In the genomic region with DNA sequence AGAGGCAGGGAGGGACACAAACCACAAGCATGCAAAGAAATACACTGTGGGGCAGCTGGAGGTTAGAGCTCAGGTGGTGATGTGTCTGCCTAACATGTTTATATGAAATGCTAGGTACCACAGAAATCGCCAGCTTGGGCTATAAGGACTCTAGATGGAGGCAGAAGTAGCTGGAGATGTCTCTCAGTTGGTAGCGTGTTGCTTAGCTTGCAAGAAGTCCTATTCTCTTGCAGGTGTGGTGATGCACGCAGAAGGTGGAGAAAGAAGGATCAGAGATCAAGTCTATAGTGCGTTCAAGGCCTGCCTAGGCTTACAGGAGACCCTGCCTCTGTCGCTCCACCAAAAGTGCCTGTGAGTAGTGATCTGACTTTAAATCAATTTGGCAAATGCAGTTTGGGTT, we compare ENCODE assay signal across 9 mouse cellular contexts. TPM values are rescaled to one million over a fixed set of nuclear protein-coding genes. Genes with fewer than 3 reads are reported as not detected.
A peak's percentile ranks its signal among the peaks of the same experiment; 100 is the strongest.
DNase-seq lines count a peak whose midpoint lies in the region; ATAC-seq and TF ChIP-seq lines count a peak whose summit lies in the region.
"Had no signal": no experiment of that assay in that cellular context is flagged by ENCODE, and none has a peak within 500 bp of the region (broad histone marks: within the 10 kb centered on the region; RNA-seq: fewer than 3 reads in every experiment).

No protein-coding gene starts in this region.

- H3K27me3 ChIP-seq in heart, postnatal 0 days (ENCODE audit: control insufficient read depth, insufficient read depth, low read length): no peaks in the 10 kb centered on the region
- peaks cover 6% of the 10 kb centered on the region for H3K27me3 ChIP-seq in embryonic facial prominence, embryonic 10.5 days (replicated peaks; ENCODE audit: low read depth, poor library complexity, severe bottlenecking)
- H3K27me3 ChIP-seq in hindbrain, embryonic 15.5 days: no peaks in the 10 kb centered on the region
- no peaks in the 10 kb centered on the region for H3K27me3 ChIP-seq in midbrain, embryonic 14.5 days (ENCODE audit: control insufficient read depth, insufficient read depth, low read length)

- H3K9ac ChIP-seq in heart, postnatal 0 days (replicated peaks; ENCODE audit: low read depth, low read length): no peak overlapping the region
- peak overlapping the region; percentile 87 for H3K9ac ChIP-seq in hindbrain, embryonic 15.5 days
- H3K9ac ChIP-seq in midbrain, embryonic 14.5 days (replicated peaks; ENCODE audit: low read length): no peak overlapping the region

- H3K4me1 ChIP-seq in heart, postnatal 0 days (ENCODE audit: control insufficient read depth, insufficient read depth): peaks cover 6% of the 10 kb centered on the region; the same call in 1 of the 2 replicates
- peaks cover 53% of the 10 kb centered on the region for H3K4me1 ChIP-seq in embryonic facial prominence, embryonic 10.5 days
- H3K4me1 ChIP-seq in hindbrain, embryonic 15.5 days (replicated peaks): peaks cover 31% of the 10 kb centered on the region
- peaks cover 15% of the 10 kb centered on the region for H3K4me1 ChIP-seq in midbrain, embryonic 14.5 days (ENCODE audit: control insufficient read depth, insufficient read depth, low read length)

- peak overlapping the region; percentile 76; the same call in 1 of the 2 replicates for H3K4me2 ChIP-seq in heart, postnatal 0 days (ENCODE audit: low read depth, low read length)
- peak overlapping the region; percentile 75 for H3K4me2 ChIP-seq in hindbrain, embryonic 15.5 days
- H3K4me2 ChIP-seq in midbrain, embryonic 14.5 days (ENCODE audit: low read length): peak overlapping the region; percentile 88

- H3K4me3 ChIP-seq in heart, postnatal 0 days (ENCODE audit: low read depth, low read length): no peak overlapping the region
- peak overlapping the region; percentile 84 for H3K4me3 ChIP-seq in embryonic facial prominence, embryonic 10.5 days
- peak overlapping the region; percentile 90 for H3K4me3 ChIP-seq in hindbrain, embryonic 15.5 days
- H3K4me3 ChIP-seq in midbrain, embryonic 14.5 days (replicated peaks; ENCODE audit: low read depth, low read length): no peak overlapping the region; the same call in none of the 2 replicates

- peak overlapping the region; percentile 99; the same call in 1 of the 2 replicates for H3K27ac ChIP-seq in heart, postnatal 0 days (ENCODE audit: low read depth)
- peak overlapping the region; percentile 99 for H3K27ac ChIP-seq in embryonic facial prominence, embryonic 10.5 days (replicated peaks)
- H3K27ac ChIP-seq in hindbrain, embryonic 15.5 days (replicated peaks): peak overlapping the region; percentile 100
- H3K27ac ChIP-seq in midbrain, embryonic 14.5 days (replicated peaks; ENCODE audit: low read depth, low read length): peak overlapping the region; percentile 98

- 83% methylated on average over 5 of the region's 5 CpGs for WGBS in heart, postnatal 0 days
- 72% methylated on average over 5 of the region's 5 CpGs for WGBS in embryonic facial prominence, embryonic 10.5 days
- 82% methylated on average over 5 of the region's 5 CpGs for WGBS in hindbrain, embryonic 15.5 days
- WGBS in midbrain, embryonic 14.5 days: 82% methylated on average over 5 of the region's 5 CpGs

- ATAC-seq in heart, postnatal 0 days (ENCODE audit: insufficient read depth, low read depth): no peak
- no peak for ATAC-seq in hindbrain, embryonic 15.5 days (ENCODE audit: low FRiP score, low read depth)
- ATAC-seq in midbrain, embryonic 14.5 days (ENCODE audit: low FRiP score, low TSS enrichment): no peak

- H3K36me3 ChIP-seq in heart, postnatal 0 days (replicated peaks; ENCODE audit: control insufficient read depth, insufficient read depth, low read length): 0 out of 2 replicates have a peak, but pooled peaks cover 6% of the 10 kb centered on the region
- H3K36me3 ChIP-seq in embryonic facial prominence, embryonic 10.5 days (replicated peaks): peaks cover 12% of the 10 kb centered on the region
- H3K36me3 ChIP-seq in hindbrain, embryonic 15.5 days: no peaks in the 10 kb centered on the region
- no peaks in the 10 kb centered on the region for H3K36me3 ChIP-seq in midbrain, embryonic 14.5 days (ENCODE audit: control insufficient read depth, insufficient read depth, low read length)

- no peak for DNase-seq in heart, postnatal 0 days (ENCODE audit: low spot score)
- no peak for DNase-seq in heart, postnatal 36 days
- no peak for DNase-seq in embryonic facial prominence, embryonic 10.5 days (ENCODE audit: low spot score)
- no peak for DNase-seq in midbrain, embryonic 14.5 days
- DNase-seq in spleen, postnatal 4 days (ENCODE audit: low spot score in 2 of 2): no peak
- DNase-seq in cerebellum, adult 9-10 months: no peak
- no peak for DNase-seq in gastrocnemius, postnatal 14 days

- TF ChIP-seq EP300 in heart, postnatal 0 days (IDR thresholded peaks at IDR 0.05; ENCODE audit: low read depth): no peak

- intact Hi-C loops in heart, postnatal 36 days (cut with DNase I): no loop called here
- intact Hi-C loops in gastrocnemius, postnatal 14 days (cut with DNase I; ENCODE audit: low total_unique reads): no loop called here

- H3K9me3 ChIP-seq in heart, postnatal 0 days (replicated peaks; ENCODE audit: control insufficient read depth, low read length): no peaks in the 10 kb centered on the region
- no peaks in the 10 kb centered on the region for H3K9me3 ChIP-seq in embryonic facial prominence, embryonic 10.5 days
- no peaks in the 10 kb centered on the region for H3K9me3 ChIP-seq in hindbrain, embryonic 15.5 days
- H3K9me3 ChIP-seq in midbrain, embryonic 14.5 days (ENCODE audit: control insufficient read depth, low read length): no peaks in the 10 kb centered on the region

- no peak for TF ChIP-seq CTCF in heart, postnatal 0 days (IDR thresholded peaks at IDR 0.05; ENCODE audit: low read depth)

RNA-seq across cellular contexts. Expression of a gene that starts 1.5 kb away (rescaled TPM):
- total RNA-seq in heart, postnatal 0 days (2014; rRNA removed; ENCODE audit: low replicate concordance): 32.4 and 40.5 TPM in 2 replicates
- 30.1 and 32.4 TPM in 2 replicates for polyA plus RNA-seq in heart, postnatal 0 days (2015; fragmentation: Nextera tagmentation; extraction: Ambion mirVana)
- 10 to 100 TPM; 40.3 to 43.2 TPM for total RNA-seq in heart, postnatal 36 days (2021)
- 52.0 and 53.5 TPM in 2 replicates for polyA plus RNA-seq in embryonic facial prominence, embryonic 10.5 days (2016; fragmentation: Nextera tagmentation; extraction: Ambion mirVana)
- 44.7 and 51.9 TPM in 2 replicates for polyA plus RNA-seq in hindbrain, embryonic 15.5 days (2015; fragmentation: Nextera tagmentation; extraction: Ambion mirVana)
- 37.3 and 42.0 TPM in 2 replicates for polyA plus RNA-seq in midbrain, embryonic 14.5 days (2014; fragmentation: Nextera tagmentation; extraction: Ambion mirVana)
- 10 to 100 TPM; 28.0 to 28.2 TPM for total RNA-seq in gastrocnemius, postnatal 14 days (2021)

RNA-seq across cellular contexts. Expression of a gene that starts 20.2 kb away (rescaled TPM):
- 4.6 TPM in 1 of 2 replicates, not detected in the other for total RNA-seq in heart, postnatal 0 days (2014; rRNA removed; ENCODE audit: low replicate concordance)
- 0.27 and 0.36 TPM in 2 replicates for polyA plus RNA-seq in heart, postnatal 0 days (2015; fragmentation: Nextera tagmentation; extraction: Ambion mirVana)
- total RNA-seq in heart, postnatal 36 days (2021): under 1 TPM in 1 of 2 experiments, not detected in 1; 0.56 TPM
- polyA plus RNA-seq in embryonic facial prominence, embryonic 10.5 days (2016; fragmentation: Nextera tagmentation; extraction: Ambion mirVana): not detected in 2 replicates
- 0.68 TPM in 1 of 2 replicates, not detected in the other for polyA plus RNA-seq in hindbrain, embryonic 15.5 days (2015; fragmentation: Nextera tagmentation; extraction: Ambion mirVana)
- polyA plus RNA-seq in midbrain, embryonic 14.5 days (2014; fragmentation: Nextera tagmentation; extraction: Ambion mirVana): not detected in 2 replicates
- total RNA-seq in gastrocnemius, postnatal 14 days (2021): not detected
- total RNA-seq: CH12.LX had no signal

RNA-seq across cellular contexts. Expression of a gene that starts 23.9 kb away (rescaled TPM):
- 0.73 TPM in 1 of 2 replicates, not detected in the other for total RNA-seq in heart, postnatal 0 days (2014; rRNA removed; ENCODE audit: low replicate concordance)
- polyA plus RNA-seq in heart, postnatal 0 days (2015; fragmentation: Nextera tagmentation; extraction: Ambion mirVana): 0.08 and 0.18 TPM in 2 replicates
- not detected for total RNA-seq in heart, postnatal 36 days (2021)
- polyA plus RNA-seq in embryonic facial prominence, embryonic 10.5 days (2016; fragmentation: Nextera tagmentation; extraction: Ambion mirVana): 0.34 and 0.74 TPM in 2 replicates
- polyA plus RNA-seq in hindbrain, embryonic 15.5 days (2015; fragmentation: Nextera tagmentation; extraction: Ambion mirVana): not detected in 2 replicates
- polyA plus RNA-seq in midbrain, embryonic 14.5 days (2014; fragmentation: Nextera tagmentation; extraction: Ambion mirVana): not detected in 2 replicates
- total RNA-seq in gastrocnemius, postnatal 14 days (2021): not detected

RNA-seq across cellular contexts. Expression of a gene that starts 24.0 kb away (rescaled TPM):
- 9.8 and 11.7 TPM in 2 replicates for total RNA-seq in heart, postnatal 0 days (2014; rRNA removed; ENCODE audit: low replicate concordance)
- polyA plus RNA-seq in heart, postnatal 0 days (2015; fragmentation: Nextera tagmentation; extraction: Ambion mirVana): 6.4 and 7.0 TPM in 2 replicates
- total RNA-seq in heart, postnatal 36 days (2021): 1 to 10 TPM; 5.8 to 6.5 TPM
- polyA plus RNA-seq in embryonic facial prominence, embryonic 10.5 days (2016; fragmentation: Nextera tagmentation; extraction: Ambion mirVana): 35.6 and 36.1 TPM in 2 replicates
- polyA plus RNA-seq in hindbrain, embryonic 15.5 days (2015; fragmentation: Nextera tagmentation; extraction: Ambion mirVana): 4.2 and 4.5 TPM in 2 replicates
- 1.7 and 2.9 TPM in 2 replicates for polyA plus RNA-seq in midbrain, embryonic 14.5 days (2014; fragmentation: Nextera tagmentation; extraction: Ambion mirVana)
- 1 to 10 TPM; 3.3 to 3.6 TPM for total RNA-seq in gastrocnemius, postnatal 14 days (2021)

RNA-seq across cellular contexts. Expression of a gene that starts 33.1 kb away (rescaled TPM):
- total RNA-seq in heart, postnatal 0 days (2014; rRNA removed; ENCODE audit: low replicate concordance): 44.7 and 52.5 TPM in 2 replicates
- polyA plus RNA-seq in heart, postnatal 0 days (2015; fragmentation: Nextera tagmentation; extraction: Ambion mirVana): 27.1 and 27.4 TPM in 2 replicates
- total RNA-seq in heart, postnatal 36 days (2021): 10 to 100 TPM; 37.6 to 47.6 TPM
- polyA plus RNA-seq in embryonic facial prominence, embryonic 10.5 days (2016; fragmentation: Nextera tagmentation; extraction: Ambion mirVana): 19.9 and 20.8 TPM in 2 replicates
- 14.7 and 15.5 TPM in 2 replicates for polyA plus RNA-seq in hindbrain, embryonic 15.5 days (2015; fragmentation: Nextera tagmentation; extraction: Ambion mirVana)
- 7.8 and 8.8 TPM in 2 replicates for polyA plus RNA-seq in midbrain, embryonic 14.5 days (2014; fragmentation: Nextera tagmentation; extraction: Ambion mirVana)
- total RNA-seq in gastrocnemius, postnatal 14 days (2021): 10 to 100 TPM; 22.7 to 23.6 TPM
- total RNA-seq: CH12.LX had no signal

Comparison
In these comparisons a context has a peak if more than half of its experiments do, and no peak if none do; other contexts are left out.
1. H3K4me3 ChIP-seq: peak in embryonic facial prominence, embryonic 10.5 days (single experiment) and hindbrain, embryonic 15.5 days (single experiment); none in heart, postnatal 0 days (single experiment) and midbrain, embryonic 14.5 days (single experiment).
2. Peak in every context shown above with its lines, with median percentiles within 50 percentile points of each other: H3K27ac ChIP-seq and H3K4me2 ChIP-seq.